Mouse (Mus musculus) gastrocnemius, postnatal 14 days (tissue): ENCODE measurements around the gene Sympk. TPM values are rescaled to one million over a fixed set of nuclear protein-coding genes. Genes with fewer than 3 reads are reported as not detected.

Experiments
- DNase-seq: peaks from one replicate; pipeline ENCODE4 v3.0.0; 2021; ENCODE audit warnings: mixed read lengths
- intact Hi-C: fragments of 180-260 bp; cut with DNase I; formaldehyde crosslinking; loops from one replicate; pipeline ENCODE4 v1.15.1; 2025; ENCODE audit warnings: low total_unique reads
- microRNA-seq, 2 experiments: library from miRNA; unstranded; fragments of <30 nt; microRNA quantifications; one replicate each; pipeline ENCODE4 v1.2.0; 2021
- total RNA-seq, 2 experiments: library from RNA; stranded (reverse); gene quantifications; 2 replicates each; pipeline ENCODE4 v1.2.3; 2021

Sympk gene
- total RNA-seq, 2 experiments from 2014 or later = 38.2 to 41.1 TPM

DNA sequence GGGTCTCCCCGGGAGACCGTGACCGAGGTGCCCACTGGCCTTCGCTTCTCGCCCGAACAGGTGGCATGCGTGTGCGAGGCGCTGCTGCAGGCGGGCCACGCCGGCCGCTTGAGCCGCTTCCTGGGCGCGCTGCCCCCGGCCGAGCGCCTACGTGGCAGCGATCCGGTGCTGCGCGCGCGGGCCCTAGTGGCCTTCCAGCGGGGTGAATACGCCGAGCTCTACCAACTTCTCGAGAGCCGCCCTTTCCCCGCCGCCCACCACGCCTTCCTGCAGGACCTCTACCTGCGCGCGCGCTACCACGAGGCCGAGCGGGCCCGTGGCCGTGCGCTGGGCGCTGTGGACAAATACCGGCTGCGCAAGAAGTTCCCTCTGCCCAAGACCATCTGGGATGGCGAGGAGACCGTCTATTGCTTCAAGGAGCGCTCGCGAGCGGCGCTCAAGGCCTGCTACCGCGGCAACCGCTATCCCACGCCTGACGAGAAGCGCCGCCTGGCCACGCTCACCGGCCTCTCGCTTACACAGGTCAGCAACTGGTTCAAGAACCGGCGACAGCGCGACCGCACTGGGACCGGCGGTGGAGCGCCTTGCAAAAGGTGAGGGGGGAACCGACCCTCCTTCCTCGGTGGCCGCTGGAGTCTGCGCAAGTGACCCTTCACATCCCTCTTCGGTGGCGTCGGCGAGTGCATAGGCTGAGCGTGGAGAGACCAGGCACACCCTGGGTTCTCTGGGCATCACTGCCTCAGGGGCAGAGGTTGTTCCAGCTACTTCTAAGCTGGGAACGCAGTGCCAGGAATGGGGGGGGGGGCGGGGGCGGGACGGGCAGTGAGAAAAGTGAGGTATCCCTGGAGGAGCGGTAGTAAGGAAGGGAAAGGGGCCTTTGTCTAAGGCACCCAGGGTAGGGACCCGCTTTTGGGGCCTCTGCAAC lies 70.9 kb downstream of the Sympk start:
- intact Hi-C loops = no loop called here
- DNase-seq = peak; percentile 61

DNA sequence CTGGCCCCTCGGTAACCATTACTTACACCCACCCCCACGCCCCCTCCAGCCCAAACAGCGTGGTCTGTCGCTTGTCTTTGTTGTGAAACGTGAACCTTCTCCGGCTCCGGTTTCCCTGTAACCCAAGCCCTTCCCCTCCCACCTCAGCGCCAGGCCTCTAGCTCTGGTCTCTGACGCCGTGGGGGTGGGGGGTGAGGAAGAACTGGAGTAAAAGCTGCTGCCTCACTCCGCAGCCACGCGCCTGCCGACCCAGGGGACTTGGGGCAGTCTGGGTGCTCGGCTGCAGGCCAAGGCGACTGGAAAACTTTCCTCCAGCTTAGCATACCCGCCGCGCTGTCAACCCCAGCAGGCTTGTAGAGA lies 71.6 kb downstream of the Sympk start:
- intact Hi-C loops = no loop called here
- peak; percentile 75 for DNase-seq

DNA sequence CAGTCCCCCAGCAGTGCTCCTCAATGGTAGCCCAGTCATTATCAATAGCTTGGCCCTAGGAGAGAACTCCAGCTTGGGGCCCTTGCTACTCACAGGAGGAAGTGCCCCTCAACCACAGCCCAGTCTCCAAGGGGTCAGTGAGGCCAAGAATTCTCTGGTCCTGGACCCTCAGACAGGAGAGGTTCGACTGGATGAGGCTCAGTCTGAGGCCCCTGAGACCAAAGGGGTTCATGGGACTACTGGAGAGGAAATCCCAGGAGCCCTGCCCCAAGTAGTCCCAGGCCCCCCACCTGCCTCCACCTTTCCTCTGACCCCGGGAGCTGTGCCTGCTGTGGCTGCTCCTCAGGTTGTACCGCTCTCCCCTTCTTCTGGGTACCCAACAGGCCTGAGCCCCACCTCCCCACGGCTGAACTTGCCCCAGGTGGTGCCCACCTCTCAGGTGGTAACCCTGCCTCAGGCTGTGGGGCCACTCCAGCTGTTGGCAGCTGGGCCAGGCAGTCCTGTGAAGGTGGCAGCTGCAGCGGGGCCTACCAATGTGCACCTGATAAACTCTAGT lies 72.3 kb downstream of the Sympk start:
- intact Hi-C loops = no loop called here

DNA sequence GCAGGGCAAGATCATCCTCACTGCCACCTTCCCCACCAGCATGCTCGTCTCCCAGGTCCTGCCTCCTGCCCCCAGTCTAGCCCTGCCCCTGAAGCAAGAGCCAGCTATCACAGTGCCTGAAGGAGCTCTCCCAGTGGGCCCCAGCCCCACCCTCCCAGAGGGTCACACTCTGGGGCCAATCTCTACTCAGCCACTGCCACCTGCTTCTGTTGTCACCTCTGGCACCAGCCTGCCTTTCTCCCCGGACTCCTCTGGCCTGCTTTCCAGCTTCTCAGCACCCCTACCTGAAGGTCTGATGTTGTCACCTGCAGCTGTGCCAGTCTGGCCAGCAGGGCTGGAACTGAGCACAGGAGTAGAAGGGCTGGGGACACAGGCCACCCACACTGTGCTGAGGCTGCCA lies 73.0 kb downstream of the Sympk start:
- DNase-seq = peak; percentile 6
- intact Hi-C loops = no loop called here

More for the DNA sequence above, 72.3 kb downstream of the Sympk start:
- DNase-seq = no peak

DNA sequence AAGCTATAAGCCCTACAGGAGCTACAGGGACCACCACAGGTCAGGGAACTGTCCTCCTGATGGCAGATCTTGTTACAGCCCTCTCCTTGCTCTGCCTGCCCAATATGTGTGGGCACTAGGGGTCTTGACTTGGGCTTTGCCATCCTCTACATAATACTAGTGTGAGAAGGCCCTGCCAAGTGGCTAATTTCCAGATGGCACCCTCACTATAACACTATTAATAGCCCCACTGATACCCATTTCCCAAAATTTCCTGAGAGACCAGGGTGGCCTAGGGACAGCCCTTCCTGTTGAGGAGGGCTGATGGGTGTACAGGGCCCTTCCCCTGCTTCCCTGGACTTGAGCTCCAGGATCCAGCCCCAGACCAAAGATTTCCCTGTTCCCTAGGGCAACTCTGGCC lies 73.7 kb downstream of the Sympk start:
- peak; percentile 11 for DNase-seq
- intact Hi-C loops = no loop called here

DNA sequence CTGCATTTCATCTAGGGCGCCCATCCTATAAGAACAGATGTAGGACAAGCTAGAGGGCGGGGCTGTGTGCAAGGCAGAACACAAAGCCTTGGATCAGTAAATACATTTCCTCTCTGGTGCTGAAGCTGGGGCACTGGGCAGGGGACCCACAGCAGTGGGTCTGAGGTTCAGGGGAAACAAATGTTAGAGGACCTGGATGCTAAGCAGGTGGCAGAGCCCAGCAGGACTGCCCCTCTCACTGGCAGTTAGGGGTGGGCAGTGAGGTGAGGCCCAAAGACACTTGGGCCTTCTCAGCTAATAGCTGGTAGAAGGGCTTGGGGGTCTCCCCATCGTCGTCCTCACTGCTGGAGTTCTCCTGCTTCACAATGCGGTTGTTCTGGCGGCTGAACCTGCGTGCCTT lies 74.6 kb downstream of the Sympk start:
- intact Hi-C loops = no loop called here
- DNase-seq = no peak

DNA sequence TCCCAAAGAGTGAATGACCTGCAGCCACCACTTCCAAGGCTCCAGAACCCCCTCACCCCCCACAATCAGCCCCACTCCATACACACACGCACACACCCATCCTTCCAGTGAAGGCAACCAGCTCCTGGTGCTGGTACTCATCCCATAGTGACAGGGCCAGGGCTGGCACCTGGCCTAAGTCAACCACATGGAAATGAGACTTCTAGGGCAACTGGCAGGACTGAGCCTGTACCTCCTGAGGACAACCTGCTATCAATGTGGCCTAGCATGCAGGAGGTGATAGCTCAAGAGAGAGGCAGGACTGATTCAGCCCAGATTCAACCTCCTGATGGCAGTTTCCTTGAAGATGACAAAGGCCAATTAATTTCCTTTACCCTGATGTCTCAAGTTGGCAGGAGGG lies 76.1 kb downstream of the Sympk start:
- no peak for DNase-seq
- intact Hi-C loops = no loop called here

DNA sequence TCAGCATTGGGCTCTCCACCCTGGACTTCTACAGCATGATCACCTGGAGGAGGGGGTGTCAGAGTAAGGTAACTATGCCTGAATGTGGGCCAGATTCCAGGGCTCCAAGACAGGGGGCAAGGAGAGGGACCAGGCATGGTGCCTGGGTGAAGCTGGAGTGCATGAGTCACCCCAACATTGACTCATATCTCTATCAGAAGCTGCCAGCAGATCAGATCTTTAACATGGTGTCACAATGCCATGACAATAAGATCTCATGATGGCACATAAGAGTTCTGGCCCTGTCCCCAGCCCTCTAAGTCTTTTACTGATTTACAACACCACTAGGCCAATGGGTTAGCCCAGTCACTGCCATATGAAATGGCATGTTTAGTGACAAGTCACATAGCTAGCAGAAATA lies 79.6 kb downstream of the Sympk start:
- intact Hi-C loops = no loop called here
- DNase-seq = no peak

Small RNAs within 50 kb of the gene (microRNA-seq; reads per million reads assigned to microRNA genes)
- 6.1 to 9.5 reads per million in 2 experiments for gene Mir3100

Other genes with a start within 250 kb of the Sympk start
- not detected for gene Psg19, start 225.9 kb upstream of the Sympk start, total RNA-seq
- gene Psg17, start 202.8 kb upstream of the Sympk start, total RNA-seq = not detected
- 1 to 10 TPM; 2.6 to 3.2 TPM for gene Mill2, start 184.4 kb upstream of the Sympk start, total RNA-seq
- 1 to 10 TPM; 1.4 to 1.5 TPM for gene Pglyrp1, start 153.0 kb upstream of the Sympk start, total RNA-seq
- 1 to 10 TPM; 5.1 TPM for gene Ccdc61, start 114.0 kb upstream of the Sympk start, total RNA-seq
- 1 to 10 TPM; 2.6 to 3.3 TPM for gene Nova2, start 98.5 kb upstream of the Sympk start, total RNA-seq
- gene Nanos2, start 37.0 kb upstream of the Sympk start, total RNA-seq = not detected
- gene Mypop, start 33.1 kb upstream of the Sympk start, total RNA-seq = 1 to 10 TPM; 2.2 to 3.7 TPM
- 10 to 100 TPM; 14.9 to 18.6 TPM for gene Irf2bp1, start 20.3 kb upstream of the Sympk start, total RNA-seq
- gene Foxa3, start 839 bp upstream of the Sympk start, total RNA-seq = not detected
- not detected for gene Rsph6a, start 30.3 kb downstream of the Sympk start, total RNA-seq
- 10 to 100 TPM; 22.1 to 25.5 TPM for gene Dmwd, start 51.9 kb downstream of the Sympk start, total RNA-seq
- 100 to 1,000 TPM; 241 to 257 TPM for gene Dmpk, start 59.5 kb downstream of the Sympk start, total RNA-seq
- gene Six5, start 70.2 kb downstream of the Sympk start, total RNA-seq = 1 to 10 TPM; 3.1 to 3.8 TPM
- gene Gm4969, start 94.0 kb downstream of the Sympk start, total RNA-seq = not detected
- 1 to 10 TPM; 3.2 TPM for gene Fbxo46, start 95.5 kb downstream of the Sympk start, total RNA-seq
- 1 to 10 TPM; 3.1 to 4.2 TPM for gene Qpctl, start 124.9 kb downstream of the Sympk start, total RNA-seq
- gene Snrpd2, start 125.3 kb downstream of the Sympk start, total RNA-seq = 10 to 100 TPM; 62.3 to 66.5 TPM
- gene Gipr, start 141.8 kb downstream of the Sympk start, total RNA-seq = under 1 TPM in 1 of 2 experiments, not detected in 1; 0.09 TPM
- 10 to 100 TPM; 12.1 to 14.2 TPM for gene Eml2, start 152.0 kb downstream of the Sympk start, total RNA-seq
- 1 to 10 TPM; 2.9 to 4.3 TPM for gene Gpr4, start 188.2 kb downstream of the Sympk start, total RNA-seq
- gene Opa3, start 204.0 kb downstream of the Sympk start, total RNA-seq = 10 to 100 TPM; 35.1 to 43.0 TPM
- 10 to 100 TPM; 31.0 to 35.1 TPM for gene Vasp, start 247.4 kb downstream of the Sympk start, total RNA-seq